Mouse (Mus musculus) heart, postnatal 0 days (tissue): ENCODE data around the gene Pqbp1.

Experiments used
- CTCF ChIP-seq: IDR thresholded peaks from 2 replicates; pipeline ENCODE4 v1.5.1; 2016; ENCODE audit warnings: antibody characterized with exemption, control low read depth, low read depth
- EP300 ChIP-seq: IDR thresholded peaks from 2 replicates; pipeline ENCODE4 v1.6.1; 2016; ENCODE audit warnings: antibody characterized with exemption, low read depth

GRCm38 (mm10) chrX:7947900-7948492 lies 48.9 kb upstream of the Pqbp1 start:
- no peak for TF ChIP-seq CTCF
- no peak for TF ChIP-seq EP300
